Mouse (Mus musculus) left cerebral cortex, adult 9 months (tissue): ENCODE results near the gene Adgrf3.
"Not testable (repeated sequence)": the region's sequence is repeated elsewhere in the genome, so short reads cannot be mapped to it uniquely, and the experiment has no call there.

Source experiments
- DNase-seq, 2 experiments: peaks; one replicate each; pipeline ENCODE4 v3.0.0; 2022; ENCODE audit warnings: low spot score in 2 of 2

The Adgrf3 gene

DNA sequence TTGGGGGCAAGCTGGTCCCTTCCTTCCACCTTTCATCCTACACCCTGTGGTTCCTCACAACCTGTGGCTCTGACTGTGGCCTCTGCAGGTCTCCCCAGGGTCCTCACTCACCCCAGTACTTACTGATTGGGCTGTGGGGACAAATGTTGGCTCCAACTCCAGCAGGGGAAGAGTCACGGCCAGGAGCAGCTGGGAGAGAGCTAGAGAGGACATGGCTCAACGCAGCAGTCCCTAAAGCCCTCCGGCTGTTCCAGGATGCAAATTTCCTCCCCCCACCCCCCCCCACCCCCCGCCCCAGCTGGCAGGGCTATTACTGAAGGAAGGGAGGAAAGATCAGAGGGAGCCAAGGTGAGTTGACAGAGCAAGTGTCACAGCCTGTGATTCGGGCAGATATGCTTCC lies at the start of gene Adgrf3:
TSS of gene Adgrf3 (minus strand) at position 230 of the 400 bp plus-strand sequence.
- no peak for DNase-seq

GRCm38 (mm10) chr5:30247666-30248065 lies 42.1 kb upstream of the Adgrf3 start:
- no peak for DNase-seq

DNA sequence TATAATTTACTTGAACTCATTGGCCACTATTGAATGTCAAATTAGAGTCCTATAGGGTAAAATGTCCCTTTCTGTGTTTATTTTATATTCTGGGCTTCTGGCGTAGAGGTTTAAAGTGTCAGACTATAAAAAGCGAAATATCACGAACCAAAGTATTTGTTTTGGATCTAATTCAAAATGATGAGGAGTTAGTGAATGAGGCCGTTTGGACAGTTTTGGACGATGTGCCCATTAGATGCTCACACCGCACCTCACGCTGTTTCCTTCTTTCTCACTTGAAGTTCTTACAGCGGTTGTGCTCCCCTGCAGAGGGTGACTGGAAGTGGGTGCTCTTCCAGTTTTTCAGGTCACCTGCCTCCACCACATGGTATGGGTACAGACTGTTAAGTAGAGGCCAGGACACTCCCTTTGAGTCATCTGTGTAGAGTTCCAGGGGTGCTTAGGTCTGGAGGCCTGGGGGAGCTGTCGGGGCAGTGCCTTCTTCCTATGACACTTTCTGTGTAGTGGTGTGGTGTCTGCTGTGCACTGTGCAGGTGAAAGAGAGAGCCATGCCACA lies 40.4 kb upstream of the Adgrf3 start:
- no peak for DNase-seq

DNA sequence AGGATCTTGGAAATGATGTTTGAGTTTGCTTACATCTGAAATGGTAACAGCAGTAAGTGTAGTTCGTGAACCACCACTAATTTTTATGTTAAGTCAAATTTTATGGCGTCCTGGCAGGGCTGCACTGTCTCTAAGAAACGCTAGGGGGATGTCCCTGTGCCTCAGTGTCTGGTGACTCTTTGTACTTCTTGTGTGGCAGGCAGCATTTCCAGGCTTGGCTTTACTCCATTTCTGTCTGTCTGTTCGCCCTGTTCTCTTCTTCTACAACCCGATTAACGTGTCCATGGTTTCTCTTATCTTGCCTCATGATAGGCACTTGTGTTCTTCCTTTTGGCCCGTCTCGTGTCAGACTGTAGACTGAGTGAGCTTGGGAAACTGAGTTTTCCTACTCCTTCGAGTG lies 38.2 kb upstream of the Adgrf3 start:
- peak in 1 of 2 experiments; percentile 8 for DNase-seq

- DNase-seq, result no peak
Observed at GRCm38 (mm10) chr5:30242410-30242809, 36.9 kb upstream of the Adgrf3 start.

GRCm38 (mm10) chr5:30240552-30240951 lies 35.0 kb upstream of the Adgrf3 start:
- DNase-seq, result no peak

DNA sequence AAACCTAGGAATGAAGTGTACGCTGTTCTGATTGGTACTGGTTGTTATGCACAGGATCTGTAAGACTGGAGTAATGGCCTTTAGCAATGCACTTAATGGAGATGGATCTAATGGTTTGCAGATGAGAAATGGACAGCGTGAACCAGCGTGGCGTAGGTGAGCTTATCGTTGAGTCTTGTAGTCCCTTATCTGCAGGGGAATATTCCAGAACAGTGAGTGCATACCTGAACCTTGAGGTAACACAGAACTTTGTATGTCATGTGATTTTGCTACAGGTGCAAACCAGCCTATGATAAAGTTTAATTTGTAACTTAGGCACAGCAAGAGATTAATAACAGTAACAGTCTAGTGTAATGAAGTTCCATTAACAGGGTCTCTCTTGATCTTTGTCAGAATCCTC lies 33.0 kb upstream of the Adgrf3 start:
- DNase-seq, result no peak

- DNase-seq, result no peak
Observed at GRCm38 (mm10) chr5:30235641-30236126, 30.2 kb upstream of the Adgrf3 start.

GRCm38 (mm10) chr5:30233979-30234378 lies 28.5 kb upstream of the Adgrf3 start:
- DNase-seq, result no peak

- no peak for DNase-seq
Observed at GRCm38 (mm10) chr5:30233042-30233441, 27.5 kb upstream of the Adgrf3 start.

DNA sequence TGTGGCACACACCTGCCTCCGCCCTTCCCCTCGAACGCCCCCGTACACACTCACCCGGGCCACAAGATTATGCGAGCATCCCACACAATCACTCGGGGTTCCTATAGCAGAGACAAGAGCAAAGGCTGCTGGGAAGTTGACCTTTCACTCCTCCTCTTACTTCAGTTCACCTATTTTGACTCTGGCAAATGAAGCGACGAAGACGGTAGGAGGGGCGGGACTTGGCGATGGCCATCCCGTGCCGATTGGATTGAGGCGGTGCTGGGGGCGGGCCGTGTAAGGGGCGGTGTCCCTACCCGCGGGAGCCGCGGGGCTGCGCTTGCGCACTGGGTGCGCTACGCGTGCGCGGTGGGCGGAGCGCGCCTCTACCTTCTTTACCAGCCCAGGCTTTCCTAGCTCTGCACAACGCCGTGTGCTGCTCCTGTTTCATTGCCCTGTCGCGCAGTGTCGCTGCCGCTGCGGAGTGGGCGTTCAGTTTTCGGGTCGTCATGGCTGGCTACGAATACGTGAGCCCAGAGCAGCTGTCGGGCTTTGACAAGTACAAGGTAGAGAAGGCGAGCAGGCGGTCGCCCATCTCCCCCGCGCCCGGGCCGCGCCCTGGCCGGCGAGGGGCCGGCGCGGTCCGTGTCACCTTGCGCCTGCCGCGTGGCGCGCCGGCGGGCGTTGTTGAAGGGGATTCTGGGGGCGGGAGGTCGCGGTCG lies 26.9 kb upstream of the Adgrf3 start, which contains the start of gene Selenoi:
TSS of gene Selenoi (plus strand) at position 311 of the 701 bp plus-strand sequence.
- peak; percentile 98 to 99 for DNase-seq

DNA sequence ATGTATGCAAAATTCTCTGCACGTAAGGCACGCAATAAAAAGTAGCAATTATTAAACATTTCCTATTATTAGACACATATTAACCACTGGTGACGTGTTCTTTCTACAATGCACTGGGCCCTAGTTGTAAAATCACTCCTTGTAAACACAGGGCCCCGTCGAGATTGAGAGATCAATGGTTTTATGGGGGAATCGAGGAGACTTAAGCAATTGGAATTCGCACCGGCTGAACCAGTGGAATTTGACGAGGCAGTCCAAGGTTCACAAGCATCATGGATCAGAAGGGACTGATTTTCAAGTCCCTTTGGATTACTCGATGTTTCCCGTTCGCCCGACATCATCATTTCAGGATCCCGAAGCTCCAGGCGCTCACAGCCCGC lies 26.4 kb upstream of the Adgrf3 start:
- no peak for DNase-seq

GRCm38 (mm10) chr5:30230901-30231300 lies 25.4 kb upstream of the Adgrf3 start:
- peak in 1 of 2 experiments; percentile 35 for DNase-seq

- no peak for DNase-seq
Observed at GRCm38 (mm10) chr5:30222681-30223080, 17.2 kb upstream of the Adgrf3 start.

GRCm38 (mm10) chr5:30220666-30221065 lies 15.1 kb upstream of the Adgrf3 start:
- DNase-seq, result no peak

DNA sequence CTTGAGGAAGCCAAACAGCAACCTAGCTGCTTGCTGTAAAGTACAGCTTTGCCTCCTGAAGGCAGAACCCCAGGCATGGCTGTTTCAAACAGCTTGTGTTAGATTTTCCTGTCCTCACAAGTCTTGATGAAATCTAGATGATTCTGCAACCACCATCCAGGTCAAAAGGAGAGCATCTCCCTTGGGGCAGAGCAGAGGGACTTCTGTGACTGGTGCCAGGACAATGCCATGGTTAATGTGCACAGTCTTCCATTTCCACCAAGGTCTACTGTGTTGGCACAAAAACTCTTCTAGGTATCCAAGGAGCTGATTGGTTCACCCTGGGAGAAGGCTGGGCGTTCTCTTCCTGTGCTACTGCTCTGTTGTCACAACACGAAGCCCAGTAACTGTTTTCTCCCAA lies 14.2 kb upstream of the Adgrf3 start:
- DNase-seq, result no peak

GRCm38 (mm10) chr5:30215970-30216369 lies 10.4 kb upstream of the Adgrf3 start:
- DNase-seq, result no peak

- DNase-seq, result peak in 1 of 2 experiments; percentile 67
Observed at GRCm38 (mm10) chr5:30214889-30215288, 9.4 kb upstream of the Adgrf3 start.

- DNase-seq, result not testable (repeated sequence)
Observed at GRCm38 (mm10) chr5:30210758-30211157, 5.2 kb upstream of the Adgrf3 start.

- no peak for DNase-seq
Observed at GRCm38 (mm10) chr5:30207276-30207675, 1.8 kb upstream of the Adgrf3 start.

GRCm38 (mm10) chr5:30205034-30205433 lies 488 bp downstream of the Adgrf3 start:
- no peak for DNase-seq

- DNase-seq, result no peak
Observed at GRCm38 (mm10) chr5:30204441-30204840, 1.1 kb downstream of the Adgrf3 start.

GRCm38 (mm10) chr5:30203216-30203885 lies 2.2 kb downstream of the Adgrf3 start:
- DNase-seq, result no peak
